26 mouse cellular contexts compared by ENCODE assay signal in genomic region chr16:20471686-20472085, GRCm38 (mm10).
"Had no signal": no experiment of that assay in that cellular context is flagged by ENCODE, and none has a peak within 500 bp of the region (broad histone marks: within the 10 kb centered on the region; RNA-seq: fewer than 3 reads in every experiment).

No protein-coding gene starts in this region.

- H3K36me3 ChIP-seq: heart, embryonic 10.5 days; heart, embryonic 12.5 days; hindbrain, embryonic 10.5 days; hindbrain, embryonic 12.5 days; intestine, embryonic 15.5 days; limb, embryonic 10.5 days; limb, embryonic 12.5 days; liver, embryonic 13.5 days; liver, embryonic 15.5 days had no signal

- H3K9ac ChIP-seq: heart, embryonic 12.5 days; hindbrain, embryonic 12.5 days; hindbrain, embryonic 14.5 days; intestine, embryonic 15.5 days; limb, embryonic 12.5 days; liver, embryonic 13.5 days; liver, embryonic 15.5 days; liver, postnatal 0 days had no signal

- H3K27me3 ChIP-seq: heart, embryonic 12.5 days; hindbrain, embryonic 12.5 days; intestine, embryonic 15.5 days; limb, embryonic 12.5 days; liver, embryonic 13.5 days; liver, embryonic 15.5 days had no signal

- DNase-seq: gastrocnemius, adult 2 months; gastrocnemius, postnatal 10 days; gastrocnemius, postnatal 25 days; heart, adult 2 months; heart, postnatal 10 days; heart, postnatal 4 days; kidney, postnatal 25 days; liver; liver, embryonic 13.5 days; liver, postnatal 0 days had no signal

- ATAC-seq: forebrain, embryonic 16.5 days; hindbrain, embryonic 16.5 days; inflammation-experienced regulatory T-cells, adult 6 months; intestine, embryonic 15.5 days; intestine, postnatal 0 days; liver, postnatal 0 days had no signal

- H3K4me3 ChIP-seq: gastrocnemius, adult 2 months; heart, adult 2 months; heart, embryonic 10.5 days; heart, embryonic 12.5 days; hindbrain, embryonic 10.5 days; hindbrain, embryonic 12.5 days; intestine, embryonic 15.5 days; layer of hippocampus, adult 2 months; left cerebral cortex, adult 2 months; limb, embryonic 10.5 days; limb, embryonic 12.5 days; liver, embryonic 13.5 days; liver, embryonic 15.5 days had no signal

- H3K4me1 ChIP-seq: hindbrain, embryonic 10.5 days; hindbrain, embryonic 12.5 days; intestine, embryonic 15.5 days; limb, embryonic 10.5 days; limb, embryonic 12.5 days; liver, embryonic 13.5 days; liver, embryonic 15.5 days had no signal

- H3K4me2 ChIP-seq: heart, embryonic 12.5 days; hindbrain, embryonic 12.5 days; hindbrain, embryonic 14.5 days; intestine, embryonic 15.5 days; limb, embryonic 12.5 days; liver, embryonic 11.5 days; liver, embryonic 13.5 days; liver, embryonic 15.5 days had no signal

- H3K27ac ChIP-seq: gastrocnemius, adult 2 months; heart, adult 2 months; heart, embryonic 10.5 days; hindbrain, embryonic 10.5 days; hindbrain, embryonic 12.5 days; hindbrain, embryonic 14.5 days; intestine, embryonic 15.5 days; layer of hippocampus, adult 2 months; left cerebral cortex, adult 2 months; limb, embryonic 10.5 days; limb, embryonic 12.5 days; liver, embryonic 13.5 days; liver, embryonic 15.5 days had no signal

- H3K9me3 ChIP-seq: heart, embryonic 10.5 days; heart, embryonic 12.5 days; hindbrain, embryonic 10.5 days; hindbrain, embryonic 12.5 days; intestine, embryonic 15.5 days; limb, embryonic 10.5 days; limb, embryonic 12.5 days; liver, embryonic 13.5 days; liver, embryonic 15.5 days had no signal
